Mouse (Mus musculus): ENCODE measurements around the gene Eps8l3.
A peak's percentile ranks its signal among the peaks of the same experiment; 100 is the strongest.

The Eps8l3 gene

GRCm38 (mm10) chr3:107877005-107877404 lies at the start of gene Eps8l3:
Gene Eps8l3 (plus strand): TSS chr3:107877229.
- no peak for DNase-seq

- DNase-seq: no peak
Observed at GRCm38 (mm10) chr3:107827873-107828405, 49.1 kb upstream of the Eps8l3 start.

DNA sequence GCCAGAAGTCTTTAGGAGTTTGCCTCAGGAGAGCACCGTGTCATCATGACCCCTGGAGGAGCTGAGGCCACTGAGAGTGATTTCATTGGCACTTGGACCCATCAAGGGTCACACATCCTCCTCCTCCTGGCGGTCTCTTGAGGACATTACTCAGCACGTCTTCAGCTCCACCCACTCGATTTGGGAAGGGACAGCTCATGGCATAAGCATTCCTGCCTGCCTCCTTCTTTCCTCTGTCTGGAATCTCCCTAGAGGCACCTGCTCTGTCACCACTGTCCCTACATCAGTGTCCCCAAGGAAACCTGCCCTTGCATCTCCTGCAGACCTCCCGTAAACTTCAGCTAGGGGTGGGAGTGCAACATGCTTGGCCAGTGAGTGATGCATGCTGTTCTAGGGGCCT lies 48.5 kb upstream of the Eps8l3 start:
- no peak for DNase-seq

- DNase-seq: no peak
Observed at GRCm38 (mm10) chr3:107828997-107829396, 48.0 kb upstream of the Eps8l3 start.

GRCm38 (mm10) chr3:107829625-107830024 lies 47.4 kb upstream of the Eps8l3 start:
- DNase-seq: no peak

GRCm38 (mm10) chr3:107831875-107832554 lies 45.0 kb upstream of the Eps8l3 start:
- DNase-seq: no peak

DNA sequence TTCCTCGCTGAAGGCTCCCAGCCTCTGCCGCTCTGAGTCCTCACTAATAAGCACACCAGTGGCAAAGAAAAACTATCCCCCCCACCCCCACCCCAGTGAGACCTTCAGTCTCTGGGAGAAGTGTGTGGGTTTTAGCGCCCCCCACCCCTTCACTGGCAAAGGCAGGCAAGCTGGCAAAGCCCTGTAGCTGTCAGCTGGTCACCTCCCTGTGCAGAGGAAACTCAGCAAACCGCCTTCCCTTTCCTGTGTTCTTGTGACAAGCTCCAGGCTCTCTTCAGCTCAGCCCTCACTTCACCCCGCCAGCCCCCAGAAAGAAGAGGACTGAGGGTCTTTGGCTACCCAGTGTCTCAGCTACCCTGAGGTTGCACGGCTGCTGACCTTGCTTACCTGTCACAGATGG lies 44.4 kb upstream of the Eps8l3 start:
- no peak for DNase-seq

- no peak for DNase-seq
Observed at GRCm38 (mm10) chr3:107833370-107833769, 43.7 kb upstream of the Eps8l3 start.

DNA sequence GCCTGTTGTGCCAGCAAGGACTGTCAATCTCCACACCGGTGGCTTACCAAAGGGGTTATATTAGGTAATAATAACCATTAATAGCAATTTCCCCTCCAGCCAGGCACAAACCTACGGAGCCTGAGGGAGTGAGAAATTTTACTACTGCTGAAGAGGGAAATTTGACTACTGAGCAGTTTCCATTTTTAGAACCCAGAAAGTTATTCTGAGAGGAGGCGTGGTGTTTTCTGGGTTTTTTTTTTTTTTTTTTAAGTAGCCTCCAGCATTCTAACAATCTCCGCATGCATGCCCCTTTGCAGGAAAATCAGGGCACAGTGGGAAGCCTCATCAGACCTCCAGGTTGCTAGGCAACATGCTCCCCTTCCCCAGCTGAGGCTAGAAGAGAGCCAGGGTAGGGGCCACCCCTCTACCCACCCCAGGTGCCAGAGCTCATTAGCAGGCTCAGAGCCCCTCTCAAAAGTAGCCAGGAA lies 43.1 kb upstream of the Eps8l3 start:
- DNase-seq: no peak

DNA sequence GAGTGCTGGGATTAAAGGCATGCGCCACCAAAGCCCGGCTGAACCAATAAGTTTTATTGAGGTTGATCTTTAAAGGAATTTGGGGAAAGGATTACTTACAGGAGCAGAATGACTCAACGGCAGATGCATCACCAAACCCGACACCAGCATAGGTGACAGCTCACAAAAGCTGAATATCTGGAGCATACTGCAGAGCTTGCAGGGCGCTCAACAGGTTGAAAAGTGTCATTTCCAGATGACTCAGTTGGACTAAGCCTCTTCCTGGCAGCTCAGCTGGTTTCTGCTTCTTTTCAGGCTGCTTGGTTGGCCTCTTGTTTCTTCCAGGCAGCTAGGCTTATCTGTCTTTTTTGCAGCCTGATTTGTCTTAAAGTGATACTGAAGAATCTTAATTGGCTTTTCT lies 41.7 kb upstream of the Eps8l3 start:
- DNase-seq: no peak

- no peak for DNase-seq
Observed at GRCm38 (mm10) chr3:107839855-107840254, 37.2 kb upstream of the Eps8l3 start.

DNA sequence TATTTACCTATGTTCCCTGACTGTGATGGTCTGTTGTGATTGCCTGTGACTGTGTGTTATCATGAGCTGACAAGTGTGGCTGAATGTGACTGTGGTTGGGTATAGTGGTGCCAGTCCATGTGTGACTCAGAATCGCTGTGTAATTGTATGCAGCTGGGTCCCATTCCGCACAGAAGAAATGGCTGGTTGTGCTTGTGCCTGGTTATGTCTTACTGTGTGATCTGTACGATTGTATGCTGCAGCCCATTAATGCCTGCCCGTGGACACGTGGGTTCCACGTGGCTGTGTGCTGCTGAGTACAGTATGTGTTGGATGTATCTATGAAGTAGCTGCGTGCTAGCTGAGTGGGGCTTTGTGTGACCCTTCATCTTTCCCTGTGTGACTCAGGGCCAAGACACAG lies 36.2 kb upstream of the Eps8l3 start:
- no peak for DNase-seq

DNA sequence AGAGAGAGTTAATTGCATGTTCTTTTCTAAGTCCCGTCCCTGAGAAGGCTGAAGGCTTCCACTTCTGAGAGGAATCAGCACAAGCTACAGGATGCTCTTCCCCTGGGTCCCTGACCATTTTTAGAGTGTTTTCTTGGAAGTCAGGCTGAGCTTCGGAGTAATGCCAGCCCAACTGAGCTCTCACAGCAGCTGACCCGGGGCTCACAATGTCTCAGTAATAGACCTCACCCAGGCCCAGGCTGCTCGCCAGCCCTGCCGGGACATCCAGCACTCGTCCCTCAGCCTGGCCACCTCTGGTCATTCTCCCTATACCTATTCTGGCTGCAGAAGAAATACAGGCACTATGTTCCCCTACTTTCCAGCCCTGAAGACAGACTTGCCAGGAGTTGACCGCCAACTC lies 35.7 kb upstream of the Eps8l3 start:
- no peak for DNase-seq

GRCm38 (mm10) chr3:107843406-107843805 lies 33.6 kb upstream of the Eps8l3 start:
- DNase-seq: no peak

GRCm38 (mm10) chr3:107844001-107844400 lies 33.0 kb upstream of the Eps8l3 start:
- DNase-seq: peak; percentile 51 to 64

DNA sequence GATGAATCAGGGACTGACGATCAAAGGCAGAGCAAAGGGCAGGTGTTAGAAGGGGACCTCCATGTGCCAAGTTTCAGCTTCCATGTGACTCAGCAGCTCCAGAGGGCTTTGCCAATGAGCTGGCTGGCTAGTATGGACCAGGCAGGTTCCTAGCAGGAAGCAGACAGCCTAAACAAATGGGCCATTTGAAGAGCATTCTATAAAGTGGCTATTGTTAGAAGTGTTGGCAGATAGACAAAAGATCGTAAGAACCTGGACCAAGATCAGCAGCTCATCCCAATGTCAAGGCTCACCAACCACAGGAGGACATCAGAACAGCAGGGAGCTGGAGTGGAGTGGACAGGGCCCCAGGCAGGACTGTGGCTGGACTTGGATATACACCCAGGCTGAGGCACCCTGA lies 32.5 kb upstream of the Eps8l3 start:
- DNase-seq: no peak

DNA sequence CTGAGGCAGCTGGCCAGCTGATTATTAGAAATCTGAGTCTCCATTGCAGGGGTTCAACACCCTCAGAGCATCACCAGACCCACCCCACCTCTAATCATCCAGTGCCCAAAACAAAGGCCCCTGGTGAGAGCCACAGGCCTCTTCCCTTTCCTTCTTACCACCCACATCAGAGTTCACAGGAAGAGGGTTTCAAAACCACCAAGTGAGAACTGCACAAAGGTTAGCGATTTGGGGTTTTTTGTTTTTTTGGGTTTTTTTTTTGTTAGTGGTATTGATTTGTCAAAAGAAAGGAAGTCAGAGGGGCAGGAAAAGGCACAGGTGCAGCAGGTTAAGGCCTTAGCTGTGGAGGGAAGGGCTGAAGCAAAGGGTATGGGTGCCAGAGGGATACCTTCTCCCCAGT lies 30.9 kb upstream of the Eps8l3 start:
- no peak for DNase-seq

GRCm38 (mm10) chr3:107846835-107847234 lies 30.2 kb upstream of the Eps8l3 start:
- DNase-seq: no peak

DNA sequence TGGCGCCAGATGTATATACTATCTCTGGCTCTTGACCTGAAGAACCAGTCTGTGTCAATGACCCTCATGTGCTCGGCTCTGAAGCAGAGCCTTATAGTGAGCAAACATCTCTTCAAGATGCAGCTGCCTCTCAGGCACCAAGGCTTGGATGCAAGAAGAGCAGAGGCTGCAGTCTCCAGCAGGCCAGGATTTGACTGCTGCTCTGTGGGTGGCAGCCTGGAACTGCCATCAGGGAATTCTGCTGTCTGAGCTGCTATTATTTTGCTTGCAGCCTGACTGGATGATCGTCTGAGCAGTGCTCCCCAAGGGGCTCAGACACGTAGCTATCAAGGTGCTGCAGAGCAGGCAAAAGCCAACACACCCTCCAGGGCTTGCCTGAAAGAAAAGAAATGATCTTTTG lies 28.9 kb upstream of the Eps8l3 start:
- DNase-seq: no peak

GRCm38 (mm10) chr3:107849000-107849692 lies 27.9 kb upstream of the Eps8l3 start:
- DNase-seq: no peak

- no peak for DNase-seq
Observed at GRCm38 (mm10) chr3:107849693-107850031, 27.4 kb upstream of the Eps8l3 start.

DNA sequence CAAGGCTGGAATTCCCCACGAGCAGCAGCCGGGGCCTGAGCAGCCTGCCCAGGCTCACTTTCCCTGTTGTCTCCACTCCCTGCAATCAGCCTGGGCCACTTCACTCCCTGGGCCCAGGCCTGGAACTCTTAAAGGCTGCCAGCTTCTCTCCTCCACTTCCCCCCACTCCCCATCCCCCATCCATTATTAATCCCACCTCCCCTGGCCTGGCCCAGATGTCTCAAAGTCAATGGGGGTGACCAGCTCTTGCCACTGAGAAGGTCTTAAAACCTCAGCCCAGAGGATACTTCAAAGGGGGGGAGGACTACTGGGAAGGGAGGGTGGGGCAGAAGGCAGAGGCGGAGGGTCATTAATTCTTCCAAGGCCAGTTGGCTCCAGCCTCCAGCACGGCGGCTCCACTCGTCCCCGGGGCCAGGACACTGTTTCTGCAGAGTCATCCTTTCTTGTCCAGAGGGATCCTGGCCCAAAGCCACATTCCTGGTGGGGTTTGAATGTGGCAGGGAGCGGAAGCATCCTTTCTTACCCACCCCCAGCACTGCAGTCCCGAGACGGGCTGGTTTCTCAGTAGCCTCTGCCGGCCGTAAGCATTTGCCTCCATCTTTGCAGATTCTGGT lies 26.5 kb upstream of the Eps8l3 start:
- peak; percentile 68 to 73 for DNase-seq

DNA sequence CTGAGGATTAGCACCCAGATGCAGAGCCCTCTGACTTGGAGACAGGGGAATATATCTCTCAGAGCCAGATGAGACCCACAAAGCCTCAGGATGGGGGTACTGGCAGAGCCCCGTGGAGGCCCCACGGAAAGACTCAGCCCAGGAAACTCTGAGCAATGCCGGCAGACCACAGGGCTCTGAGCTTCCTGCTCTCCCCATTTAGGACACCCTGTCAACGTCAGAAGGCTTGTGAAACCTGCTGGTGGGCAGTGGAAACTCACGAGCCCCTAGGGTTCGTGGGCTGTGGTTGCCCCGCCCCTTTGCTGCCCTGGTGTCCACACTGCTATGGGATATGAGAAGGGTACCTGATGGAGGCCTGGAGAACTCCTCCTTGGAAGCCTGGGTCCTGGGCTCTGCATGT lies 24.2 kb upstream of the Eps8l3 start:
- DNase-seq: no peak

All from kidney, adult 8-10 months (tissue).